8 mouse cellular contexts compared by ENCODE assay signal in the genomic region with DNA sequence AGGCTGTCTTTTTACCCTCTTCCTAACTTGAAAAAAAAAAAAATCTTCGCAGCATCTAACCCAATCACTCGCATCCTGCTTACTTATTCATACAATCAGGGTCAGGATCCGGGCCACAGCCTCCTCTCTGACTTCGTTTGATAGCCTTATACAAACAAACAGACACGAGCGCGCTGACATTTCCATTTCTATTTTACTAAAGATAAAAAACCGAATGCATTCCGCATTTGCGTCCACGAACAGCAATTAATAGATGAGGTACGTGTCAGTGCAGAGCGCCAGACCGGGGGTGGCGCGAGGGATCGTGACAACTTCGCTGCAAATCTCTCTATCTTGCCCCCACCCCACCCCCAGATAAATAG. TPM values are rescaled to one million over a fixed set of nuclear protein-coding genes. Genes with fewer than 3 reads are reported as not detected.
DNase-seq lines count a peak whose midpoint lies in the region; ATAC-seq and TF ChIP-seq lines count a peak whose summit lies in the region.

A gene (minus strand): TSS at position 248 of the 362 bp plus-strand sequence.

- peak; percentile 21; the same call in 1 of the 2 replicates for ATAC-seq in forebrain, embryonic 12.5 days (ENCODE audit: low FRiP score)
- peak; percentile 41 for ATAC-seq in intestine, embryonic 16.5 days
- ATAC-seq in liver, embryonic 15.5 days (ENCODE audit: insufficient read depth) = no peak

- no peaks in the 10 kb centered on the region for H3K36me3 ChIP-seq in ES-E14 (ENCODE audit: control insufficient read depth, insufficient read depth, low read length, poor library complexity, severe bottlenecking)
- H3K36me3 ChIP-seq in forebrain, embryonic 12.5 days (replicated peaks) = no peaks in the 10 kb centered on the region
- no peaks in the 10 kb centered on the region for H3K36me3 ChIP-seq in intestine, embryonic 16.5 days (ENCODE audit: control insufficient read depth, insufficient read depth, low read length)
- H3K36me3 ChIP-seq in liver, embryonic 15.5 days (replicated peaks) = no peaks in the 10 kb centered on the region

- H3K9me3 ChIP-seq in ES-E14 (ENCODE audit: control insufficient read depth, insufficient read depth, low read depth, low read length) = no peaks in the 10 kb centered on the region
- H3K9me3 ChIP-seq in forebrain, embryonic 12.5 days = no peaks in the 10 kb centered on the region
- H3K9me3 ChIP-seq in intestine, embryonic 16.5 days (ENCODE audit: control insufficient read depth, low read length) = no peaks in the 10 kb centered on the region
- no peaks in the 10 kb centered on the region for H3K9me3 ChIP-seq in liver, embryonic 15.5 days (replicated peaks)

- H3K27me3 ChIP-seq in forebrain, embryonic 12.5 days = peaks cover 31% of the 10 kb centered on the region
- H3K27me3 ChIP-seq in intestine, embryonic 16.5 days (replicated peaks; ENCODE audit: control insufficient read depth, insufficient read depth, low read length) = no peaks in the 10 kb centered on the region
- H3K27me3 ChIP-seq in liver, embryonic 15.5 days = peaks cover 41% of the 10 kb centered on the region

- DNase-seq in cerebellum, adult 11-12 months = peak; percentile 53
- DNase-seq in cerebellum, adult 11 months = no peak
- DNase-seq in ES-E14 (ENCODE audit: low read depth, low spot score) = peak; percentile 7
- peak; percentile 23 to 25 for DNase-seq in right cerebral cortex, postnatal 10 days (ENCODE audit: low spot score in 2 of 2)
- no peak for DNase-seq in spleen, postnatal 10 days (ENCODE audit: low spot score in 2 of 2)

- no peak within 1 kb of the TSS for H3K27ac ChIP-seq in ES-E14 (ENCODE audit: insufficient read depth, low read depth, low read length, poor library complexity, severe bottlenecking)
- H3K27ac ChIP-seq in forebrain, embryonic 12.5 days = no peak within 1 kb of the TSS
- H3K27ac ChIP-seq in intestine, embryonic 16.5 days (ENCODE audit: low read length) = no peak within 1 kb of the TSS
- H3K27ac ChIP-seq in liver, embryonic 15.5 days (replicated peaks) = no peak within 1 kb of the TSS

- WGBS in forebrain, embryonic 12.5 days = under 1% methylated on average over 18 of the region's 18 CpGs
- under 1% methylated on average over 18 of the region's 18 CpGs for WGBS in intestine, embryonic 16.5 days
- under 1% methylated on average over 18 of the region's 18 CpGs for WGBS in liver, embryonic 15.5 days (ENCODE audit: insufficient replicate concordance)

- in situ Hi-C loops in ES-E14 (cut with MboI; ENCODE audit: low sequenced_read_pairs in 2 of 2, unreplicated experiment in 2 of 2) = no loop called here

- peak within 1 kb of the TSS; percentile 54 for H3K9ac ChIP-seq in ES-E14 (ENCODE audit: insufficient read depth, low read depth, low read length, poor library complexity, severe bottlenecking)
- peak within 1 kb of the TSS; percentile 60 for H3K9ac ChIP-seq in forebrain, embryonic 12.5 days
- peak within 1 kb of the TSS; percentile 69 for H3K9ac ChIP-seq in intestine, embryonic 16.5 days (ENCODE audit: low read depth, low read length)
- no peak within 1 kb of the TSS for H3K9ac ChIP-seq in liver, embryonic 15.5 days

- peak within 1 kb of the TSS; percentile 86 for H3K4me2 ChIP-seq in forebrain, embryonic 12.5 days
- H3K4me2 ChIP-seq in intestine, embryonic 16.5 days (ENCODE audit: low read depth, low read length) = peak within 1 kb of the TSS; percentile 96
- H3K4me2 ChIP-seq in liver, embryonic 15.5 days = peak within 1 kb of the TSS; percentile 67

- H3K4me3 ChIP-seq in ES-E14 (ENCODE audit: insufficient read depth in 1 of 2, low read depth in 1 of 2, low read length in 2 of 2, poor library complexity in 1 of 2, severe bottlenecking in 1 of 2) = peak within 1 kb of the TSS; percentile 56 to 67
- peak within 1 kb of the TSS; percentile 67 for H3K4me3 ChIP-seq in forebrain, embryonic 12.5 days (replicated peaks)
- peak within 1 kb of the TSS; percentile 62 for H3K4me3 ChIP-seq in intestine, embryonic 16.5 days (ENCODE audit: low read length)
- peak within 1 kb of the TSS; percentile 43 for H3K4me3 ChIP-seq in liver, embryonic 15.5 days (replicated peaks)

- H3K4me1 ChIP-seq in ES-E14 (ENCODE audit: control insufficient read depth in 2 of 2, insufficient read depth in 2 of 2, low read length in 2 of 2, poor library complexity in 1 of 2) = no peaks in the 10 kb centered on the region; a peak in 1 of 4 replicates
- peaks cover 14% of the 10 kb centered on the region for H3K4me1 ChIP-seq in forebrain, embryonic 12.5 days
- H3K4me1 ChIP-seq in intestine, embryonic 16.5 days (ENCODE audit: control insufficient read depth, insufficient read depth, low read length) = peaks cover 8% of the 10 kb centered on the region
- 0 out of 2 replicates have a peak, but pooled peaks cover 4% of the 10 kb centered on the region for H3K4me1 ChIP-seq in liver, embryonic 15.5 days (replicated peaks)

TF ChIP-seq in ES-E14, 5 proteins besides CTCF, POLR2A, EP300 and RAD21:
- TF ChIP-seq ZC3H11A (IDR thresholded peaks at IDR 0.05; ENCODE audit: borderline replicate concordance, low read depth, low read length) = no peak
- TF ChIP-seq MAFK (IDR thresholded peaks at IDR 0.05; ENCODE audit: insufficient read depth, low read depth, low read length) = no peak
- TF ChIP-seq CHD2 (IDR thresholded peaks at IDR 0.05; ENCODE audit: low read depth, low read length) = no peak
- no peak for TF ChIP-seq HCFC1 (IDR thresholded peaks at IDR 0.05; ENCODE audit: borderline replicate concordance, insufficient read depth, low read length)
- no peak for TF ChIP-seq ZNF384 (IDR thresholded peaks at IDR 0.05; ENCODE audit: low read depth, low read length)

RNA-seq across cellular contexts. Expression of the gene that starts here (rescaled TPM):
- total RNA-seq in ES-E14 (2012; rRNA removed) = 0.69 and 1.5 TPM in 2 replicates
- polyA plus RNA-seq in forebrain, embryonic 12.5 days (2016; fragmentation: Nextera tagmentation; extraction: Ambion mirVana) = 0.94 and 1.4 TPM in 2 replicates
- polyA plus RNA-seq in intestine, embryonic 16.5 days (2015; fragmentation: Nextera tagmentation; extraction: Ambion mirVana) = 0.60 and 0.70 TPM in 2 replicates
- polyA plus RNA-seq in liver, embryonic 15.5 days (2015; fragmentation: Nextera tagmentation; extraction: Ambion mirVana) = 0.02 and 0.03 TPM in 2 replicates

Comparison
In these comparisons a context has a peak if more than half of its experiments do, and no peak if none do; other contexts are left out.
1. DNase-seq: peak in cerebellum, adult 11-12 months (single experiment), ES-E14 (single experiment) and right cerebral cortex, postnatal 10 days (2 of 2); none in cerebellum, adult 11 months (single experiment) and spleen, postnatal 10 days (0 of 2).
2. Peak in ATAC-seq, H3K4me3 ChIP-seq, H3K9ac ChIP-seq and H3K4me2 ChIP-seq in intestine, embryonic 16.5 days; RNA of the gene not detected or under 1 TPM.
3. Peak in every context shown above with its lines, with median percentiles within 50 percentile points of each other: H3K4me3 ChIP-seq and H3K4me2 ChIP-seq.